Mouse (Mus musculus): ENCODE data around the gene Gm44973.

DNA sequence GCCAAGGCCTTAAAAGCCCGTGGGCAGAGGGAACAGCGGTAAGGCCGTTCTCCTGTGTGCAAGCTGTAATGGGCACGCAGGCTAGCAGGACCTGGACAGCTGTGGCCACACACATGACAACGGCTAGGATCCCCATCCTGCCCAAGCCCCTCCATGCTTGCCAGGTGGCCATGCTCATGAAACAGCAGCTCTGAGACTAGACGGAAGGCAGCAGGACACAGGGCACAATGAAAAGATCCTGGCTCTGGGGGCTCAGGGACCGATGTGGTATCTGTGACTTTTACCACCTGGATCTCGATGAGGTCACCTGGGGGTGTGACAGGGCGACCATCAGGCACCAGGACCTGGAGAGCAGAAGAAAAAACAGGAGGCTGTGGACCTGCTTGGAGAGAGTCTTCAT, 20.8 kb downstream of the Gm44973 start:
- TF ChIP-seq CTCF (IDR thresholded peaks at IDR 0.05; ENCODE audit: extremely low read depth, insufficient read length, insufficient replicate concordance, low read depth, low read length) (no peak), POLR2A (IDR thresholded peaks at IDR 0.05; ENCODE audit: low read depth, low read length) (no peak)
